Mouse (Mus musculus): ENCODE measurements at regions not wholly inside any gene's neighbourhood (a gene's known extent, or its start where the extent isn't known, plus 50 kb on each side); places are given as distances from the start of the nearest gene placed in this dataset.

GRCm38 (mm10) chr16:64068787-64069673 lies 205.1 kb upstream of the Epha3 start:
- H3K4me3 ChIP-seq (ENCODE audit: low read depth, low read length) = no peak overlapping the region
- 46% methylated on average over 13 of the region's 13 CpGs for WGBS

GRCm38 (mm10) chr16:64062584-64062983 lies 198.6 kb upstream of the Epha3 start:
- Histone ChIP-seq H3K4me1 (ENCODE audit: insufficient read depth) (no peaks in the 10 kb centered on the region), H3K9ac (no peak overlapping the region), H3K9me3 (ENCODE audit: low read depth, low read length) (no peaks in the 10 kb centered on the region), H3K4me3 (ENCODE audit: low read depth, low read length) (no peak overlapping the region), H3K4me2 (no peak overlapping the region), H3K27ac (ENCODE audit: low read depth) (no peak overlapping the region), H3K27me3 (ENCODE audit: insufficient read depth, low read length) (no peaks in the 10 kb centered on the region), H3K36me3 (ENCODE audit: insufficient read depth) (no peaks in the 10 kb centered on the region)
- TF ChIP-seq CTCF (IDR thresholded peaks at IDR 0.05; ENCODE audit: low read depth) = no peak
- ATAC-seq (ENCODE audit: insufficient read depth) = no peak
- WGBS = 78% methylated on average over 4 of the region's 4 CpGs
- no peak for DNase-seq

More at GRCm38 (mm10) chr16:64068787-64069673, 205.1 kb upstream of the Epha3 start:
- TF ChIP-seq CTCF (IDR thresholded peaks at IDR 0.05; ENCODE audit: low read depth) = no peak
- no peak overlapping the region for H3K4me2 ChIP-seq
- no peaks in the 10 kb centered on the region for H3K4me1 ChIP-seq (ENCODE audit: insufficient read depth)
- ATAC-seq (ENCODE audit: insufficient read depth) (no peak), DNase-seq (no peak)
- no peaks in the 10 kb centered on the region for H3K36me3 ChIP-seq (ENCODE audit: insufficient read depth)
- no peak overlapping the region for H3K27ac ChIP-seq (ENCODE audit: low read depth)
- H3K9me3 ChIP-seq (ENCODE audit: low read depth, low read length) = no peaks in the 10 kb centered on the region
- H3K27me3 ChIP-seq (ENCODE audit: insufficient read depth, low read length) = no peaks in the 10 kb centered on the region
- no peak overlapping the region for H3K9ac ChIP-seq

- no peak overlapping the region for H3K4me3 ChIP-seq (ENCODE audit: low read depth, low read length)
- no peak overlapping the region for H3K27ac ChIP-seq (ENCODE audit: low read depth)
- no peak overlapping the region for H3K4me2 ChIP-seq
- DNase-seq (no peak), ATAC-seq (ENCODE audit: insufficient read depth) (no peak)
- 77% methylated on average over 8 of the region's 8 CpGs for WGBS
- no peaks in the 10 kb centered on the region for H3K4me1 ChIP-seq (ENCODE audit: insufficient read depth)
- no peaks in the 10 kb centered on the region for H3K9me3 ChIP-seq (ENCODE audit: low read depth, low read length)
- H3K27me3 ChIP-seq (ENCODE audit: insufficient read depth, low read length) = no peaks in the 10 kb centered on the region
- H3K36me3 ChIP-seq (ENCODE audit: insufficient read depth) = no peaks in the 10 kb centered on the region
- H3K9ac ChIP-seq = no peak overlapping the region
- no peak for TF ChIP-seq CTCF (IDR thresholded peaks at IDR 0.05; ENCODE audit: low read depth)
Measured at GRCm38 (mm10) chr16:64058712-64059111, 194.7 kb upstream of the Epha3 start.

GRCm38 (mm10) chr16:64054346-64054745 lies 190.4 kb upstream of the Epha3 start:
- Histone ChIP-seq H3K9me3 (ENCODE audit: low read depth, low read length) (no peaks in the 10 kb centered on the region), H3K36me3 (ENCODE audit: insufficient read depth) (no peaks in the 10 kb centered on the region), H3K9ac (no peak overlapping the region), H3K4me2 (no peak overlapping the region), H3K27ac (ENCODE audit: low read depth) (no peak overlapping the region), H3K4me3 (ENCODE audit: low read depth, low read length) (no peak overlapping the region), H3K4me1 (ENCODE audit: insufficient read depth) (no peaks in the 10 kb centered on the region), H3K27me3 (ENCODE audit: insufficient read depth, low read length) (no peaks in the 10 kb centered on the region)
- no peak for DNase-seq
- no peak for ATAC-seq (ENCODE audit: insufficient read depth)
- TF ChIP-seq CTCF (IDR thresholded peaks at IDR 0.05; ENCODE audit: low read depth) = no peak
- WGBS = 63% methylated on average over 1 of the region's 1 CpGs

GRCm38 (mm10) chr16:64048026-64048425 lies 184.1 kb upstream of the Epha3 start:
- H3K4me3 ChIP-seq (ENCODE audit: low read depth, low read length) = no peak overlapping the region
- H3K27me3 ChIP-seq (ENCODE audit: insufficient read depth, low read length) = no peaks in the 10 kb centered on the region
- no peak for TF ChIP-seq CTCF (IDR thresholded peaks at IDR 0.05; ENCODE audit: low read depth)
- ATAC-seq (ENCODE audit: insufficient read depth) (no peak), DNase-seq (no peak)
- H3K9ac ChIP-seq = no peak overlapping the region
- H3K27ac ChIP-seq (ENCODE audit: low read depth) = no peak overlapping the region
- H3K4me2 ChIP-seq = no peak overlapping the region
- H3K36me3 ChIP-seq (ENCODE audit: insufficient read depth) = no peaks in the 10 kb centered on the region
- no peaks in the 10 kb centered on the region for H3K9me3 ChIP-seq (ENCODE audit: low read depth, low read length)
- 68% methylated on average over 1 of the region's 1 CpGs for WGBS
- no peaks in the 10 kb centered on the region for H3K4me1 ChIP-seq (ENCODE audit: insufficient read depth)

GRCm38 (mm10) chr16:64033049-64033448 lies 169.1 kb upstream of the Epha3 start:
- no peak overlapping the region for H3K4me2 ChIP-seq

GRCm38 (mm10) chr16:64023981-64024380 lies 160.0 kb upstream of the Epha3 start:
- DNase-seq (peak; percentile 3), ATAC-seq (ENCODE audit: insufficient read depth) (no peak)
- H3K9me3 ChIP-seq (ENCODE audit: low read depth, low read length) = no peaks in the 10 kb centered on the region
- no peak overlapping the region for H3K27ac ChIP-seq (ENCODE audit: low read depth)
- no peak overlapping the region for H3K4me3 ChIP-seq (ENCODE audit: low read depth, low read length)
- no peak overlapping the region for H3K4me2 ChIP-seq
- no peak overlapping the region for H3K9ac ChIP-seq
- H3K4me1 ChIP-seq (ENCODE audit: insufficient read depth) = no peaks in the 10 kb centered on the region
- H3K27me3 ChIP-seq (ENCODE audit: insufficient read depth, low read length) = no peaks in the 10 kb centered on the region
- TF ChIP-seq CTCF (IDR thresholded peaks at IDR 0.05; ENCODE audit: low read depth) = no peak
- no peaks in the 10 kb centered on the region for H3K36me3 ChIP-seq (ENCODE audit: insufficient read depth)

More at GRCm38 (mm10) chr16:64033049-64033448, 169.1 kb upstream of the Epha3 start:
- H3K27me3 ChIP-seq (ENCODE audit: insufficient read depth, low read length) = no peaks in the 10 kb centered on the region
- ATAC-seq (ENCODE audit: insufficient read depth) (no peak), DNase-seq (peak; percentile 36)
- no peak overlapping the region for H3K27ac ChIP-seq (ENCODE audit: low read depth)
- TF ChIP-seq CTCF (IDR thresholded peaks at IDR 0.05; ENCODE audit: low read depth) = no peak
- H3K4me3 ChIP-seq (ENCODE audit: low read depth, low read length) = no peak overlapping the region
- no peaks in the 10 kb centered on the region for H3K9me3 ChIP-seq (ENCODE audit: low read depth, low read length)
- H3K4me1 ChIP-seq (ENCODE audit: insufficient read depth) = no peaks in the 10 kb centered on the region
- H3K36me3 ChIP-seq (ENCODE audit: insufficient read depth) = no peaks in the 10 kb centered on the region
- H3K9ac ChIP-seq = no peak overlapping the region
- WGBS = 49% methylated on average over 10 of the region's 10 CpGs
